Mouse (Mus musculus) lung, postnatal 0 days (tissue): ENCODE data around the gene Bola1.

Source experiments
- CTCF ChIP-seq: IDR thresholded peaks from 2 replicates; pipeline ENCODE4 v1.5.1; 2016; ENCODE audit warnings: antibody characterized with exemption, mild to moderate bottlenecking
- EP300 ChIP-seq: IDR thresholded peaks from 2 replicates; pipeline ENCODE4 v1.6.1; 2016; ENCODE audit warnings: antibody characterized with exemption, mild to moderate bottlenecking, control low read depth

DNA sequence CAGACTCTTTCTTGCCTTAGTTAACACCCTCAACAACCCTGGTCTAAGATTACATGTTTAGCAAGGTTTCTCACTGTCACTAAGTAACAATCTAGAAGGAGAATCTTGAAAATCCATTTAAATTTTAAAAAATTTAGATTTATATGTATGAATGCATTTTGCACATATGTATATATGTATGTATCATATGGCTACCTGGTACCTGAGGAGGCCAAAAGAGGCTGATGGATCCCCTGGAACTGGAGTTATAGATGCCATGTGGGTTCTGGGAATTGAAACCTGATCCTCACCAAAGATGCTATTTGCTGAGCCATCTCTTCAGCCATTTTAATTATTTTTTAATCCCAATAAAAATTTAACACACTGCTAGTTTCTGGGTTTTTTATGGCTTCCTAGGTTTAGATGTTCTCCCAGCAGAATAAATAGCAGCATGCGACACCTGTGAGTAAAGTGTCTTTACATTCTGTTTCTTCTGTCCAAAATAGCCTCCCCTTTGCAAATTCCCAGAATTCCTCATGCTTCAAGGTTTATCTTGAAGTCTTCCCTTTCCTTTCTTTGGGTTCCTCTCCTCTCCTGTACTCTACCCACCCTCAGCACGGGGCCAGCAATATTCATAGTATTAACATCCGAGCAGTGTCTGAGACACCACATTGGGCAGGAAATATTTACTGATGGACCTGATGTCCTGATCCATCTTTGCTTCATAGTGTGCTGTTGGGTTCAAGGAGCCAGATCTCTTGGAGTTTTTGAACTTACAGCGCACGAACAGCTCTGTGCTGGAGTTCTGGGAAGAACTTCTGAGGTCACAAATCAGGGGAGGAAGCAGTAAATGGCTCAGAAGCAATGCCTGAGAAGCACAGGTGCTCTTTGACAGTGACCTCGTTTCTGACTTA lies 28.9 kb upstream of the Bola1 start:
- TF ChIP-seq CTCF, result no peak
- no peak for TF ChIP-seq EP300
